Mouse (Mus musculus) liver, embryonic 11.5 days (tissue): ENCODE data around the gene Card11. TPM values are rescaled to one million over a fixed set of nuclear protein-coding genes. Genes with fewer than 3 reads are reported as not detected.

Experiments
- ATAC-seq: fragments of 200-750 bp; cut with Nextera tagmentation; replicated peaks from 2 replicates; pipeline ENCODE4 v1.8.0; 2017; ENCODE audit warnings: moderate number of reproducible peaks, mild to moderate bottlenecking, moderate TSS enrichment, moderate library complexity; ENCODE audit not compliant: low FRiP score
- DNase-seq: peaks from one replicate; pipeline ENCODE4 v3.0.0-alpha.2; 2017; ENCODE audit warnings: low spot score
- H3K27ac ChIP-seq: fragments of 300-500 bp; sonication (generic); 2 replicates; pipeline ENCODE4 v1.5.1; 2014; ENCODE audit warnings: mild to moderate bottlenecking, low read depth, low read length, control low read depth
- H3K27me3 ChIP-seq: fragments of 300-500 bp; sonication (generic); replicated peaks from 2 replicates; pipeline ENCODE4 v1.6.1; 2014; ENCODE audit warnings: low read length, mixed read lengths; ENCODE audit not compliant: control insufficient read depth, insufficient read depth
- H3K36me3 ChIP-seq: fragments of 300-500 bp; sonication (generic); 2 replicates; pipeline ENCODE4 v1.6.1; 2014; ENCODE audit warnings: mild to moderate bottlenecking, low read length, moderate library complexity, mixed read lengths; ENCODE audit not compliant: control insufficient read depth, insufficient read depth
- H3K4me1 ChIP-seq: fragments of 300-500 bp; sonication (generic); replicated peaks from 2 replicates; pipeline ENCODE4 v1.6.1; 2014; ENCODE audit warnings: low read length, mixed read lengths; ENCODE audit not compliant: control insufficient read depth, insufficient read depth
- H3K4me2 ChIP-seq: fragments of 300-500 bp; sonication (generic); 2 replicates; pipeline ENCODE4 v1.6.1; 2014; ENCODE audit warnings: mild to moderate bottlenecking, control low read depth, moderate library complexity
- H3K4me3 ChIP-seq: fragments of 300-500 bp; sonication (generic); 2 replicates; pipeline ENCODE4 v1.5.1; 2014; ENCODE audit warnings: low read depth, low read length, control low read depth
- H3K9ac ChIP-seq: fragments of 300-500 bp; sonication (generic); 2 replicates; pipeline ENCODE4 v1.6.1; 2014; ENCODE audit warnings: low read depth, low read length, control low read depth
- H3K9me3 ChIP-seq: fragments of 300-500 bp; sonication (generic); 2 replicates; pipeline ENCODE4 v1.6.1; 2016; ENCODE audit warnings: low read length, inconsistent platforms, mixed read lengths; ENCODE audit not compliant: control insufficient read depth
- WGBS: fragments of 180-500 bp; shearing (Covaris S2); extraction: QIAGEN DNeasy Blood & Tissue Kit; methylation state at CpG from one replicate; pipeline ENCODE4 v1.1.7; 2014; 5-methylcytosine and 5-hydroxymethylcytosine counted together
- polyA plus RNA-seq: library from polyadenylated mRNA; unstranded; fragments of >200 nt; fragmentation: Nextera tagmentation; extraction: Ambion mirVana; gene quantifications from 2 replicates; pipeline ENCODE4 v1.2.1, GENCODE M21; 2014

Gene Card11
- polyA plus RNA-seq = 0.22 and 0.29 TPM in 2 replicates

GRCm38 (mm10) chr5:141000349-141000748 lies at the start of gene Card11:
Gene Card11 (minus strand): TSS chr5:141000582.
- Histone ChIP-seq H3K36me3 (no peaks in the 10 kb centered on the region), H3K27me3 (no peaks in the 10 kb centered on the region), H3K4me1 (no peaks in the 10 kb centered on the region), H3K9me3 (no peaks in the 10 kb centered on the region), H3K4me2 (no peak within 1 kb of the TSS), H3K9ac (no peak within 1 kb of the TSS), H3K27ac (no peak within 1 kb of the TSS), H3K4me3 (no peak within 1 kb of the TSS)
- WGBS = 44% methylated on average over 10 of the region's 10 CpGs
- peak; percentile 36 for DNase-seq
- no peak for ATAC-seq

GRCm38 (mm10) chr5:141047651-141048218 lies 47.4 kb upstream of the Card11 start:
- Histone ChIP-seq H3K9ac (no peak overlapping the region), H3K27me3 (no peaks in the 10 kb centered on the region), H3K27ac (no peak overlapping the region), H3K4me1 (no peaks in the 10 kb centered on the region), H3K36me3 (no peaks in the 10 kb centered on the region), H3K9me3 (peaks cover 4% of the 10 kb centered on the region; the same call in 1 of the 2 replicates), H3K4me2 (no peak overlapping the region), H3K4me3 (no peak overlapping the region)
- DNase-seq (no peak), ATAC-seq (no peak)
- WGBS = 86% methylated on average over 13 of the region's 13 CpGs

- H3K9ac ChIP-seq = no peak overlapping the region
- 53% methylated on average over 9 of the region's 9 CpGs for WGBS
These were observed 44.6 kb upstream of the Card11 start for GRCm38 (mm10) chr5:141044976-141045375.

GRCm38 (mm10) chr5:141043654-141044447 lies 43.5 kb upstream of the Card11 start:
- no peaks in the 10 kb centered on the region for H3K4me1 ChIP-seq
- 34% methylated on average over 19 of the region's 19 CpGs for WGBS
- peak overlapping the region; percentile 7; the same call in 1 of the 2 replicates for H3K4me2 ChIP-seq
- ATAC-seq (no peak), DNase-seq (no peak)
- H3K9ac ChIP-seq = no peak overlapping the region
- H3K27ac ChIP-seq = no peak overlapping the region
- H3K36me3 ChIP-seq = no peaks in the 10 kb centered on the region
- H3K9me3 ChIP-seq = no peaks in the 10 kb centered on the region
- H3K27me3 ChIP-seq = no peaks in the 10 kb centered on the region
- H3K4me3 ChIP-seq = no peak overlapping the region

More at GRCm38 (mm10) chr5:141044976-141045375, 44.6 kb upstream of the Card11 start:
- ATAC-seq (no peak), DNase-seq (no peak)
- no peak overlapping the region for H3K4me2 ChIP-seq
- no peaks in the 10 kb centered on the region for H3K27me3 ChIP-seq
- H3K9me3 ChIP-seq = no peaks in the 10 kb centered on the region
- no peaks in the 10 kb centered on the region for H3K36me3 ChIP-seq
- no peak overlapping the region for H3K4me3 ChIP-seq
- H3K27ac ChIP-seq = no peak overlapping the region
- H3K4me1 ChIP-seq = no peaks in the 10 kb centered on the region

- Histone ChIP-seq H3K9me3 (no peaks in the 10 kb centered on the region), H3K9ac (no peak overlapping the region), H3K36me3 (no peaks in the 10 kb centered on the region), H3K27ac (no peak overlapping the region), H3K4me1 (no peaks in the 10 kb centered on the region), H3K27me3 (no peaks in the 10 kb centered on the region), H3K4me3 (no peak overlapping the region), H3K4me2 (no peak overlapping the region)
- no peak for DNase-seq
- 73% methylated on average over 4 of the region's 4 CpGs for WGBS
- no peak for ATAC-seq
These were observed 42.0 kb upstream of the Card11 start for GRCm38 (mm10) chr5:141042406-141042805.

- H3K9ac ChIP-seq = no peak overlapping the region
- no peak overlapping the region for H3K4me3 ChIP-seq
- H3K4me2 ChIP-seq = no peak overlapping the region
- 65% methylated on average over 9 of the region's 9 CpGs for WGBS
- DNase-seq (no peak), ATAC-seq (no peak)
- H3K4me1 ChIP-seq = no peaks in the 10 kb centered on the region
- no peaks in the 10 kb centered on the region for H3K27me3 ChIP-seq
- H3K27ac ChIP-seq = no peak overlapping the region
- H3K9me3 ChIP-seq = no peaks in the 10 kb centered on the region
- H3K36me3 ChIP-seq = no peaks in the 10 kb centered on the region
These were observed 40.5 kb upstream of the Card11 start for GRCm38 (mm10) chr5:141040846-141041245.

GRCm38 (mm10) chr5:141038342-141038741 lies 38.0 kb upstream of the Card11 start:
- no peak for ATAC-seq
- WGBS = 22% methylated on average over 1 of the region's 1 CpGs
- no peaks in the 10 kb centered on the region for H3K36me3 ChIP-seq
- no peaks in the 10 kb centered on the region for H3K4me1 ChIP-seq
- no peaks in the 10 kb centered on the region for H3K27me3 ChIP-seq
- DNase-seq = no peak
- H3K4me3 ChIP-seq = no peak overlapping the region
- H3K9me3 ChIP-seq = no peaks in the 10 kb centered on the region
- H3K4me2 ChIP-seq = no peak overlapping the region
- no peak overlapping the region for H3K27ac ChIP-seq
- H3K9ac ChIP-seq = no peak overlapping the region

GRCm38 (mm10) chr5:141035346-141035745 lies 35.0 kb upstream of the Card11 start:
- H3K9me3 ChIP-seq = no peaks in the 10 kb centered on the region
- H3K27me3 ChIP-seq = no peaks in the 10 kb centered on the region
- no peak overlapping the region for H3K27ac ChIP-seq
- DNase-seq (no peak), ATAC-seq (no peak)
- no peak overlapping the region for H3K4me2 ChIP-seq
- no peaks in the 10 kb centered on the region for H3K4me1 ChIP-seq
- 86% methylated on average over 6 of the region's 6 CpGs for WGBS
- H3K36me3 ChIP-seq = no peaks in the 10 kb centered on the region
- no peak overlapping the region for H3K4me3 ChIP-seq
- no peak overlapping the region for H3K9ac ChIP-seq

- Histone ChIP-seq H3K4me3 (no peak overlapping the region), H3K4me2 (no peak overlapping the region), H3K36me3 (no peaks in the 10 kb centered on the region), H3K27ac (no peak overlapping the region), H3K9me3 (no peaks in the 10 kb centered on the region), H3K27me3 (no peaks in the 10 kb centered on the region), H3K4me1 (no peaks in the 10 kb centered on the region), H3K9ac (no peak overlapping the region)
- DNase-seq = no peak
- ATAC-seq = no peak
- WGBS = 65% methylated on average over 3 of the region's 3 CpGs
These were observed 33.9 kb upstream of the Card11 start for GRCm38 (mm10) chr5:141034301-141034700.
